Mouse (Mus musculus) heart, embryonic 12.5 days (tissue): ENCODE results near the gene Snap29. TPM values are rescaled to one million over a fixed set of nuclear protein-coding genes. Genes with fewer than 3 reads are reported as not detected.
A peak's percentile ranks its signal among the peaks of the same experiment; 100 is the strongest.

Source experiments
- ATAC-seq: fragments of 200-750 bp; cut with Nextera tagmentation; 2 replicates; pipeline ENCODE4 v1.8.0; 2017; ENCODE audit warnings: moderate TSS enrichment, moderate library complexity; ENCODE audit not compliant: insufficient number of reproducible peaks, low FRiP score
- H3K27ac ChIP-seq: fragments of 300-500 bp; sonication (generic); 2 replicates; pipeline ENCODE4 v1.5.1; 2016; ENCODE audit warnings: mild to moderate bottlenecking, moderate library complexity; ENCODE audit not compliant: poor library complexity, severe bottlenecking
- H3K27me3 ChIP-seq: fragments of 300-500 bp; sonication (generic); replicated peaks from 2 replicates; pipeline ENCODE4 v1.6.1; 2016; ENCODE audit warnings: mild to moderate bottlenecking, moderate library complexity
- H3K36me3 ChIP-seq: fragments of 300-500 bp; sonication (generic); 2 replicates; pipeline ENCODE4 v1.6.1; 2016; ENCODE audit warnings: mild to moderate bottlenecking, moderate library complexity
- H3K4me1 ChIP-seq: fragments of 300-500 bp; sonication (generic); replicated peaks from 2 replicates; pipeline ENCODE4 v1.6.1; 2016; ENCODE audit warnings: mild to moderate bottlenecking
- H3K4me2 ChIP-seq: fragments of 300-500 bp; sonication (generic); 2 replicates; pipeline ENCODE4 v1.6.1; 2016; ENCODE audit warnings: mild to moderate bottlenecking, moderate library complexity
- H3K4me3 ChIP-seq: fragments of 300-500 bp; sonication (generic); 2 replicates; pipeline ENCODE4 v1.5.1; 2016; ENCODE audit warnings: mild to moderate bottlenecking
- H3K9ac ChIP-seq: fragments of 300-500 bp; sonication (generic); 2 replicates; pipeline ENCODE4 v1.6.1; 2016; ENCODE audit warnings: mild to moderate bottlenecking, moderate library complexity
- H3K9me3 ChIP-seq: fragments of 300-500 bp; sonication (generic); replicated peaks from 2 replicates; pipeline ENCODE4 v1.6.1; 2016; ENCODE audit warnings: mild to moderate bottlenecking, moderate library complexity
- WGBS: fragments of 180-500 bp; shearing (Covaris S2); methylation state at CpG from one replicate; pipeline ENCODE4 v1.1.7; 2016; 5-methylcytosine and 5-hydroxymethylcytosine counted together
- polyA plus RNA-seq: library from polyadenylated mRNA; unstranded; fragments of >200 nt; fragmentation: Nextera tagmentation; extraction: Ambion mirVana; gene quantifications from 2 replicates; pipeline ENCODE4 v1.2.1, GENCODE M21; 2016

The Snap29 gene
- polyA plus RNA-seq, 1 experiment from 2014 or later = 13.2 TPM

DNA sequence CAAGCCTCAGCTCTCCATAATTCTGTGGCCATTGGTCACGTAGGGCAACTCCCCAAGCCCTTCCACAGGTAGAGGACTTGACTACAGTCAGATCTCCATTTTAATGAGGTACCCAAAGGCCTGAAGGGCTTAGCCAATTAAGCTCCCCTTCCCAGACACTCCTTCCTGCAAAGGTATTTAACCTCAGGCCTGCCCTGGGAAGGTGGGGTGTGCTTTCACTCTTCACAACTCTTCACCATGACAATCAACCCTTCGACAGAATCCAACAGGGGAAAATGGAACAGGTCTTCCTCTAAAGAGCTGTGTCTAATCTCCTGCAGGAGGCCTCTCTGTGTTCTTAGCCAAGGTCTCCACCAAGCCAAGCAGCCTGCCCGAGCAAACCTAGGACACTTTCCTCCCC lies 17.2 kb downstream of the Snap29 start:
- no peaks in the 10 kb centered on the region for H3K9me3 ChIP-seq
- peaks cover 68% of the 10 kb centered on the region for H3K36me3 ChIP-seq
- 73% methylated on average over 3 of the region's 3 CpGs for WGBS
- no peak overlapping the region for H3K27ac ChIP-seq
- H3K9ac ChIP-seq = no peak overlapping the region
- no peaks in the 10 kb centered on the region for H3K27me3 ChIP-seq
- H3K4me2 ChIP-seq = no peak overlapping the region
- ATAC-seq = no peak
- H3K4me1 ChIP-seq = no peaks in the 10 kb centered on the region
- no peak overlapping the region for H3K4me3 ChIP-seq

DNA sequence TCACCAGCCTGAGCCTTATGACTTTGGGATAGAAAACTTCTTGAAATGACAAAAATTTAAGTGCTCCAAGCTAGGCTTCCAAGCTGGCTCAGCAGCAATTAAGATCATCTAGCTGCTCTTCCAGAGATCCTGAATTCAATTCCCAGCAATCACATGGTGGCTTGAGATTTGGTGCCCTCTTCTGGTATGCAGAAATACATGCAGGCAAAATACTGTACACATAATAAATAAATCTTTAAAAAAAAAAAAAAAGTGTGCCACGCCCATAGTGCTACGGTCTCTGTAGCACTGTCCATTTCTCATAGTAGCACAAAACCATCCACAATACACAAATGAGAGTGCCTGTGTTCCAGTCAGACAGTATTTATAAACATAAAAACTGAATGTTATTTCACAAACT lies 26.8 kb downstream of the Snap29 start:
- 74% methylated on average over 2 of the region's 2 CpGs for WGBS

DNA sequence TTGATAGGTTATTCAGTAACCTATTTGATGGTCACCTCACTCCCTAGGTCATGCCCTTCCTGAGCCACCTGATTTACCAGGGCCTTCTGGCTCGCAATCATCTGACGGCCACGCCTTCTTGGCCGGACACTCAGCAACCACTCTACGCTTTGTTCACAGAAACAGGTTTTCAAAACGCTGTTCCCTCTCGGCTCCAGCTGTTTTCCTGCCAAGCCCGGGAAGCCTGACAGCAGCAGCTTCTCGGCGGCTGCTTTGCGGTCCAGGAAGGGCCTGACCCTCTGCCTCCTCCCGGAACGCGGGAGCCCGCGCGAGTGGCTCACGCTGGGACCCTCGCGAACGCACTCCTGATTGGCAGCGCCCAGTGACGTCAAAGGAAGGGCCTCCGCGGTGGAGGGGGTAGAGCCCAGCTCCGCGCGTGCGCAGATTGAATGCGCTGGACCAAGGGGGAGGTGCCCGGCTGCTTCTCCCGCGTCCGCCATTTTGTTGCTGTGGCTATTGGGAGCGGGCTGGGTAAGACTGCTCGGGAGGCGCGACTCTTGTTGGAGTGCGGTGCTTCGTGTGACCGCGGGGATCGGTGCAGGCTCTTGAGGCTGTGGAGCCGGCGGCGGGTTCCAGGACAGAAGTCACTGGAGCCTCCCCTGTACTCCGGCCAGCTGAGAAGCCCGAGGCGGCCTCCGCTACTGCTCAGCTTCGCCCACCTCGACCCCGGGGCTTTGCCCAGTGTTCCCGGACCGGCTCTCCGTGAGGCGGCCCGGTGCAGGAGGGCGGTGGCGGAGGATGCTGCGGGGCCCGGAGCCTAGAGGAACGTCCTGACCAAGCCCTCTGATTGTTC lies 46.0 kb downstream of the Snap29 start, which contains the start of gene Crkl:
TSS of gene Crkl (plus strand) at position 447 of the 832 bp plus-strand sequence.
- peaks cover 17% of the 10 kb centered on the region for H3K36me3 ChIP-seq
- WGBS = under 1% methylated on average over 63 of the region's 63 CpGs

More for the DNA sequence above, 26.8 kb downstream of the Snap29 start:
- no peak for ATAC-seq
- Histone ChIP-seq H3K4me1 (no peaks in the 10 kb centered on the region), H3K27ac (no peak overlapping the region), H3K4me2 (no peak overlapping the region), H3K9ac (no peak overlapping the region), H3K9me3 (no peaks in the 10 kb centered on the region; the same call in 1 of the 2 replicates), H3K27me3 (no peaks in the 10 kb centered on the region), H3K4me3 (no peak overlapping the region), H3K36me3 (peaks cover 20% of the 10 kb centered on the region)

DNA sequence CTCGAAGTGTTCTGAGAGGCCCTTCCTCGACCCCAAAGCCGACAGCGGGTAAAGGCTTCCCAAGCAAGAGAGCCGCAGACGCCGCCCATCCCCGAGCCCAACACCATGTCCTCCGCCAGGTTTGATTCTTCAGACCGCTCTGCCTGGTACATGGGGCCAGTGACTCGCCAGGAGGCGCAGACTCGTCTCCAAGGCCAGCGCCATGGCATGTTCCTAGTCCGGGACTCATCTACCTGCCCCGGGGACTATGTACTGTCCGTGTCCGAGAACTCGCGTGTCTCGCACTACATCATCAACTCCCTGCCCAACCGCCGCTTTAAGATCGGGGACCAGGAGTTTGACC lies 46.6 kb downstream of the Snap29 start:
- peaks cover 16% of the 10 kb centered on the region for H3K4me1 ChIP-seq
- H3K27me3 ChIP-seq = no peaks in the 10 kb centered on the region
- no peaks in the 10 kb centered on the region for H3K9me3 ChIP-seq
- peaks cover 23% of the 10 kb centered on the region for H3K36me3 ChIP-seq
- H3K4me3 ChIP-seq = peak overlapping the region; percentile 90
- peak overlapping the region; percentile 96 for H3K9ac ChIP-seq
- under 1% methylated on average over 24 of the region's 24 CpGs for WGBS
- ATAC-seq = peak; percentile 57
- peak overlapping the region; percentile 98 for H3K27ac ChIP-seq
- peak overlapping the region; percentile 77 for H3K4me2 ChIP-seq

More for the DNA sequence above, 46.0 kb downstream of the Snap29 start, which contains the start of gene Crkl:
- Histone ChIP-seq H3K27ac (peak within 1 kb of the TSS; percentile 98), H3K4me1 (peaks cover 16% of the 10 kb centered on the region), H3K4me2 (peak within 1 kb of the TSS; percentile 77), H3K27me3 (no peaks in the 10 kb centered on the region), H3K9ac (peak within 1 kb of the TSS; percentile 96), H3K4me3 (peak within 1 kb of the TSS; percentile 90), H3K9me3 (no peaks in the 10 kb centered on the region)
- ATAC-seq = peak; percentile 99

DNA sequence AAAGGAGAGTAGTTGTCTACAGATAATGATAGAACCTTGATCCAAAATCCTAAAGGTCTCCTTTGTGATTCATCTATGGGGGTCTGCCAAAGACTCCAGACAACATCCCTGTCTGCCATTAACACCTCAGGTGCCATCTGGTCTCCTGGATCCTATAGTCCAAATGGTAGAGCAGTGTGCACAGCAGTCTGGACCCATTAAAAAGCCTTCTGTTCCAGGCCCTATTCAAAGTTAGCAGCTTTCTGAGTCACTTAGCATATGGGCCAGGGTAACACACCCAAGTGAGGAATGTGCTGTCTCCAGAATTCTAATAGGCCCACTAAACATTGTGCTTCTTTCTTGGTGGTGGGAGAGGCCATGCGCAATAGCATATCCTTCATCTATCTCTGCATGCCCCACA lies 51.1 kb downstream of the Snap29 start:
- Histone ChIP-seq H3K27ac (no peak overlapping the region), H3K4me2 (no peak overlapping the region), H3K4me1 (peaks cover 11% of the 10 kb centered on the region), H3K27me3 (no peaks in the 10 kb centered on the region), H3K4me3 (no peak overlapping the region), H3K9ac (no peak overlapping the region), H3K36me3 (peaks cover 49% of the 10 kb centered on the region), H3K9me3 (no peaks in the 10 kb centered on the region)
- no peak for ATAC-seq
- 100% methylated on average over 1 of the region's 1 CpGs for WGBS

DNA sequence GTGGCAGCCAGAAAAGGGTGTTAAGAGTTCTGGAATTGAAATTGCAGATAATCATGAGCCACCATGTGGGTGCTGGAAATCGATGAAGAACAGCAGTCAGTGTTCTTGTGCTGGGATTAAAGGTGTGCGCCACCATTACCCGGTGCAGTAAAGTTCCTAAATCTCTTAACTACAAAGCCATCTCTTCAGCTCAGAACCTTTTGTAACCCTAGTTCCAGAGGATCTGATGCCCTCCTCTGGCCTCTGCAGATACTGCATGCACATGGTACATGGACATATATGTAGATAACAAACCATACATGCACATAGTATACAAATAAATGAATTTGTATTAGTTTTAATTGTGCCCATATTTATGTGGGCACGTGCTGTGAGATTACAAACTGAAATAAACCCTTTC lies 54.5 kb downstream of the Snap29 start:
- Histone ChIP-seq H3K4me1 (peaks cover 5% of the 10 kb centered on the region), H3K9ac (no peak overlapping the region), H3K27ac (no peak overlapping the region), H3K4me2 (no peak overlapping the region), H3K4me3 (no peak overlapping the region), H3K36me3 (peaks cover 50% of the 10 kb centered on the region), H3K9me3 (no peaks in the 10 kb centered on the region), H3K27me3 (no peaks in the 10 kb centered on the region)
- WGBS = 91% methylated on average over 4 of the region's 4 CpGs
- no peak for ATAC-seq

DNA sequence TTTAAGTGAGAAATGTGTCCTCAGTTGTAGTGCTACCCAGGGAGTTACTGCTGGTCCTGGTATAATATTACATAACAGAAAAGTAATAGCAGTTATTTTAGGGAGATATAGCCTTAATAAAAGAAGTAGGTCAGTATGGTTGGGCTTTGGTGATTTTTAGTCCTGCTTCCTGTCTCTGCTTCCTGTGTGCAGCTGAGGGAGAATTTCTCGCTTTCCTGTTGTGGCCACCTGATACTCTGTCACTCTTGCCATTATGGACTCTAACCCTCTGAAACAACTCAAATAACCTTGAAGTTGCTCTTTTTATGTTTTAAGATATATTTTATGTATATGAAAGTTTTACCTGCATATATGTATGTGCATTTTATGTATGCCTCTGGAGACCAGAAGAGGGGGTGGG lies 55.8 kb downstream of the Snap29 start:
- Histone ChIP-seq H3K4me1 (peaks cover 4% of the 10 kb centered on the region), H3K9ac (no peak overlapping the region), H3K4me3 (no peak overlapping the region), H3K4me2 (no peak overlapping the region), H3K36me3 (peaks cover 39% of the 10 kb centered on the region), H3K27me3 (no peaks in the 10 kb centered on the region), H3K27ac (no peak overlapping the region), H3K9me3 (no peaks in the 10 kb centered on the region)
- ATAC-seq = no peak
- 77% methylated on average over 1 of the region's 1 CpGs for WGBS

DNA sequence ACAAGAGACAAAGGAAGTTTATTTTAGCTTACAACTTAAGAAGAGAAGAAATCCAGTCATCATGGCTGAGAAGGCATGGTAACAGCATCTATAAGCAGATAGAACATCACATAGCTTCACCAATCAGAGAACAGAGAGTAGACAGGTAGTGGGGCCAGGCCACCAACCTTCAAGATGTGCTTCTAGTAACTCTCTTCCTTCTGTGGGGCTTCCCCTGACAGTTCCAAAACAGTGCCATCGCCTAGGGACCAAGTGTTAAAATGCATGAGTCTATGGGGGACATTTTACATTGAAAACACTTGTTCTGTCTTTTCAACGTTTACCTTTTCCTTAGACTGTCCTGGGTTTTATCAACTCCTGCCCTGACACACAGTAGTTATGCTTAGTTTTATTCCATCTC lies 57.4 kb downstream of the Snap29 start:
- Histone ChIP-seq H3K27ac (no peak overlapping the region), H3K4me2 (no peak overlapping the region), H3K4me1 (peaks cover 4% of the 10 kb centered on the region), H3K9me3 (no peaks in the 10 kb centered on the region), H3K27me3 (no peaks in the 10 kb centered on the region), H3K4me3 (no peak overlapping the region), H3K9ac (no peak overlapping the region), H3K36me3 (peaks cover 24% of the 10 kb centered on the region)
- 74% methylated on average over 2 of the region's 2 CpGs for WGBS
- no peak for ATAC-seq

DNA sequence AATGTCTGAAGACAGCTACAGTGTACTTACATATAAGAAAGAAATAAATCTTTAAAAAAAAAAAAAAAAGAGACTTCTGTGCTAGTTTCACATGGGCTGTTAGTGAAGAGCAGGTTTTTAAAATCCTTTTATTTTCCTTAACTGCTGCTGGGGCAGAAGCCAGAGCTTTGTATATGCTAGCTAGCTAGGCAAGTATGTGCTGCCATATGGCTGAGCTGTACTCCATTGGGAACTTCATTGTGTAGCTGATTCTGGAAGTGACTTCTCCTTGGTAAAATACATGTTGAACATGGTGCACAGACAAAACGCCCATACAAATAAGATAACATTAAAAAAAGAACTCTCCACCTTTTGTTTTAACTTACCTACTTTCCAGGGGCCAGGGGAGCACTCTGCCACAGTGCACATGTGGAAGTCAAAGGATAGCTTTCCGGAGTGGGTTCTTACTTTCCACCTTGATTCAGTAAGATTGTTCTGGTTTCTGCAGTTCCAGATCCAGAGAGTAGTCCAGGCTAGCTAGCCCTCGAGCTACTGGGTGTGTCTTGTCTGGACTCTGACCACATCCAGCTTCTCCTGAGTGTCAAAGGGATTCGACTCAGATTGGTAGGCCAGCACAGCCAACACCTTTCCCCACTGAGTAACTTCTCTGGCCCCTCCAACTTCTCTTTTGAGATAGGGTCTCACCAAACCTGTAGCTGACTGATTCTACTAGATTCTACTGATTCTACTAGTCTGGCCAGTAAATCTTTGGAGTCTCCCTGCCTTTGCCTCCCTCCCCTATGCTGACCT lies 61.3 kb downstream of the Snap29 start:
- no peak overlapping the region for H3K9ac ChIP-seq
- no peak for ATAC-seq
- H3K27ac ChIP-seq = no peak overlapping the region
- peaks cover 6% of the 10 kb centered on the region for H3K4me1 ChIP-seq
- peaks cover 29% of the 10 kb centered on the region for H3K36me3 ChIP-seq
- H3K4me3 ChIP-seq = no peak overlapping the region
- H3K9me3 ChIP-seq = no peaks in the 10 kb centered on the region
- no peak overlapping the region for H3K4me2 ChIP-seq
- H3K27me3 ChIP-seq = no peaks in the 10 kb centered on the region
- 77% methylated on average over 4 of the region's 4 CpGs for WGBS

DNA sequence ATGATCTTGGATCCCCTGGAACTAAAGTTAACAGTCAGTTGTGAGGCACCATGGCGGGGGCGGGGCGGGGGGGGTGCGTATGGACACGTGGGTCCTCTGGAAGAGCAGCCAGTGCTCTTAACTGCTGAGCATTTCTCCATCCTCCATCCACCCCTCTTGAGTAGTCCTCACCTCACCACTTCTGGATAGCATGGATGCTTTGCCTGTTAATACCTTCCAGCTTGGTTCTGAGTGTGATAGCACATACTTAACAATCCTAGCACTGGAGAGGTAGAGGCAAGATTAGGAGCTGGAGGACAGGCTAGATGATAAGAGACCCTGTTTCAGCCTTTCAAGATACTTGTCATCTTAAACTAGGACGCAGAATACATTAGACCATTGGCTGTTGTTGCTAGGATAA lies 66.7 kb downstream of the Snap29 start:
- Histone ChIP-seq H3K36me3 (peaks cover 38% of the 10 kb centered on the region), H3K4me3 (no peak overlapping the region), H3K9me3 (no peaks in the 10 kb centered on the region), H3K27ac (no peak overlapping the region), H3K4me2 (no peak overlapping the region), H3K9ac (no peak overlapping the region), H3K4me1 (peaks cover 11% of the 10 kb centered on the region), H3K27me3 (no peaks in the 10 kb centered on the region)
- WGBS = 68% methylated on average over 6 of the region's 6 CpGs
- ATAC-seq = no peak

DNA sequence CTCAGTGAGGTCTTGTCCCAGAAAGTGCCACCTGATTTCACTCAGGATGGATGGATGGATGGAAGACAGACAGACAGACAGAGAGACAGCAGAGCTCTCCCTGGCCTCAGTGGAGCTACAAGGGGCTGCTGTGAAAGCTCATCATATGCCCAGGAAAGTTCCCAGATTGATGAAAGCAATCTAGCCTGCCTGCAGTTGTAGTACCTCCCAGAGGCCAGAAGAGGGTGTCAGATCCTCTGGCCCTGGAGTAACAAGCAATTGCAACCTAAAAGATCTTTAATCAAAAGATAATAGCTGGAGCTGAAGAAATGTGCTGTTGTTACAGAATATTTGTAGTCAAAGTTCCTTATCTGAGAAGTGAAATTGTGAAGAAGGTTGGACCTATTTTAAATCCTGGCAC lies 68.3 kb downstream of the Snap29 start:
- ATAC-seq = no peak
- H3K4me1 ChIP-seq = peaks cover 11% of the 10 kb centered on the region
- H3K36me3 ChIP-seq = peaks cover 37% of the 10 kb centered on the region
- no peaks in the 10 kb centered on the region for H3K27me3 ChIP-seq
- H3K4me2 ChIP-seq = no peak overlapping the region
- 0 out of 2 replicates have a peak overlapping the region, but pooled peaks have one; percentile 3 for H3K9ac ChIP-seq
- no peak overlapping the region for H3K27ac ChIP-seq
- H3K4me3 ChIP-seq = no peak overlapping the region
- no peaks in the 10 kb centered on the region for H3K9me3 ChIP-seq
